Mouse (Mus musculus) intestine, postnatal 0 days (tissue): ENCODE results near the gene Vsig10l. TPM values are rescaled to one million over a fixed set of nuclear protein-coding genes. Genes with fewer than 3 reads are reported as not detected.

Source experiments
- ATAC-seq: fragments of 200-750 bp; cut with Nextera tagmentation; 2 replicates; pipeline ENCODE4 v1.8.0; 2017; ENCODE audit warnings: mild to moderate bottlenecking, moderate TSS enrichment, moderate library complexity
- H3K27ac ChIP-seq: fragments of 300-500 bp; sonication (generic); 2 replicates; pipeline ENCODE4 v1.5.1; 2014; ENCODE audit warnings: mild to moderate bottlenecking, low read depth, low read length, moderate library complexity
- H3K27me3 ChIP-seq: fragments of 300-500 bp; sonication (generic); replicated peaks from 2 replicates; pipeline ENCODE4 v1.6.1; 2014; ENCODE audit warnings: low read length, mixed read lengths; ENCODE audit not compliant: control insufficient read depth, insufficient read depth
- H3K36me3 ChIP-seq: fragments of 300-500 bp; sonication (generic); 2 replicates; pipeline ENCODE4 v1.6.1; 2014; ENCODE audit warnings: mild to moderate bottlenecking, moderate library complexity; ENCODE audit not compliant: control insufficient read depth, insufficient read depth
- H3K4me1 ChIP-seq: fragments of 300-500 bp; sonication (generic); replicated peaks from 2 replicates; pipeline ENCODE4 v1.6.1; 2014; ENCODE audit warnings: antibody characterized with exemption, low read length, mixed read lengths; ENCODE audit not compliant: control insufficient read depth, insufficient read depth
- H3K4me2 ChIP-seq: fragments of 300-500 bp; sonication (generic); replicated peaks from 2 replicates; pipeline ENCODE4 v1.6.1; 2014; ENCODE audit warnings: low read depth, mild to moderate bottlenecking, moderate library complexity
- H3K4me3 ChIP-seq: fragments of 300-500 bp; sonication (generic); 2 replicates; pipeline ENCODE4 v1.5.1; 2014; ENCODE audit warnings: low read depth, low read length
- H3K9ac ChIP-seq: fragments of 300-500 bp; sonication (generic); 2 replicates; pipeline ENCODE4 v1.6.1; 2014; ENCODE audit warnings: mild to moderate bottlenecking, low read depth, low read length
- H3K9me3 ChIP-seq: fragments of 300-500 bp; sonication (generic); 2 replicates; pipeline ENCODE4 v1.6.1; 2016; ENCODE audit warnings: mixed run types; ENCODE audit not compliant: control insufficient read depth
- CTCF ChIP-seq: sonication (generic); IDR thresholded peaks from 2 replicates; pipeline ENCODE4 v1.5.1; 2016; ENCODE audit warnings: low read depth, mild to moderate bottlenecking, control low read depth, antibody characterized with exemption, moderate library complexity
- WGBS: fragments of 180-500 bp; shearing (Covaris S2); extraction: QIAGEN DNeasy Blood & Tissue Kit; methylation state at CpG from one replicate; pipeline ENCODE4 v1.1.7; 2014; 5-methylcytosine and 5-hydroxymethylcytosine counted together
- polyA plus RNA-seq: library from polyadenylated mRNA; unstranded; fragments of >200 nt; fragmentation: Nextera tagmentation; extraction: Ambion mirVana; gene quantifications from 2 replicates; pipeline ENCODE4 v1.2.1, GENCODE M21; 2015

The Vsig10l gene
- polyA plus RNA-seq, 1 experiment from 2014 or later = 5.3 TPM

- 74% methylated on average over 4 of the region's 4 CpGs for WGBS
- no peak for ATAC-seq
- Histone ChIP-seq H3K27ac (no peak overlapping the region), H3K9me3 (no peaks in the 10 kb centered on the region), H3K9ac (no peak overlapping the region), H3K36me3 (no peaks in the 10 kb centered on the region), H3K4me1 (no peaks in the 10 kb centered on the region), H3K4me3 (no peak overlapping the region), H3K4me2 (no peak overlapping the region), H3K27me3 (no peaks in the 10 kb centered on the region)
- no peak for TF ChIP-seq CTCF
These were observed 30.1 kb upstream of the Vsig10l start for GRCm38 (mm10) chr7:43432891-43433290.

GRCm38 (mm10) chr7:43434676-43435075, 28.3 kb upstream of the Vsig10l start:
- no peak for TF ChIP-seq CTCF
- 89% methylated on average over 5 of the region's 5 CpGs for whole genome bisulfite sequencing
- no peak for ATAC-seq
- no peak overlapping the region for H3K27ac ChIP-seq
- no peak overlapping the region for H3K9ac ChIP-seq
- no peak overlapping the region for H3K4me2 ChIP-seq
- no peaks in the 10 kb centered on the region for H3K4me1 ChIP-seq
- H3K9me3 ChIP-seq = no peaks in the 10 kb centered on the region
- H3K27me3 ChIP-seq = no peaks in the 10 kb centered on the region
- H3K36me3 ChIP-seq = no peaks in the 10 kb centered on the region
- H3K4me3 ChIP-seq = no peak overlapping the region

GRCm38 (mm10) chr7:43436341-43437255, 26.4 kb upstream of the Vsig10l start, which contains the start of gene Nkg7:
Gene Nkg7, plus strand, starts transcription at chr7:43437073.
- ATAC-seq = no peak
- WGBS = 73% methylated on average over 10 of the region's 10 CpGs
- Histone ChIP-seq H3K36me3 (no peaks in the 10 kb centered on the region), H3K9me3 (no peaks in the 10 kb centered on the region), H3K9ac (no peak within 1 kb of the TSS), H3K27me3 (no peaks in the 10 kb centered on the region), H3K4me3 (no peak within 1 kb of the TSS), H3K4me2 (no peak within 1 kb of the TSS), H3K4me1 (no peaks in the 10 kb centered on the region), H3K27ac (no peak within 1 kb of the TSS)
- no peak for TF ChIP-seq CTCF

DNA sequence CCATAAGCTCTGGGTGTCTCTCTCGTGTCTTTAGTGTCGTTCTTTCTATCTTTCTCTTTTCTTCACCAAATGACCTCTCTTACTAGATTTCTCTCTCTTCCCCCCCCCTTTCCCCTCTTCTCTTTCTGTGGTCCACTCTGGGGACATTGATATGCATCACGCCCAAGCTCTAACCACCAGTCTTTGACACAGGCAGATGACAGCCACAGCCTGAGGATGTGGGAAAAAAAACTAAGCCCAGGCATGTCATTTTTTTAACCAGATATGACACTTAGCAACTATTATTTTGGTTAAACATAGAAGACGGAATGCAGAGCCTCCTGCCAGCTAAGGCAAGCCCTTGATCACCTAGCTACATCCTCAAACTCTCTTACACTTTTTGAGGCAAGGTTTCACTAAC, 24.3 kb upstream of the Vsig10l start:
- no peaks in the 10 kb centered on the region for H3K9me3 ChIP-seq
- no peak overlapping the region for H3K4me3 ChIP-seq
- TF ChIP-seq CTCF = no peak
- WGBS = 84% methylated on average over 4 of the region's 4 CpGs
- ATAC-seq = no peak
- no peaks in the 10 kb centered on the region for H3K4me1 ChIP-seq
- no peak overlapping the region for H3K4me2 ChIP-seq
- no peak overlapping the region for H3K9ac ChIP-seq
- H3K27me3 ChIP-seq = no peaks in the 10 kb centered on the region
- no peak overlapping the region for H3K27ac ChIP-seq
- no peaks in the 10 kb centered on the region for H3K36me3 ChIP-seq

- Histone ChIP-seq H3K9me3 (no peaks in the 10 kb centered on the region), H3K27ac (no peak within 1 kb of the TSS), H3K4me1 (peaks cover 4% of the 10 kb centered on the region; the same call in 1 of the 2 replicates), H3K9ac (no peak within 1 kb of the TSS), H3K27me3 (no peaks in the 10 kb centered on the region), H3K4me2 (no peak within 1 kb of the TSS), H3K36me3 (no peaks in the 10 kb centered on the region), H3K4me3 (no peak within 1 kb of the TSS)
- no peak for ATAC-seq
- TF ChIP-seq CTCF = no peak
- WGBS = 76% methylated on average over 6 of the region's 6 CpGs
These were observed 22.5 kb upstream of the Vsig10l start, which contains the start of gene Cldnd2 for GRCm38 (mm10) chr7:43440482-43440881. Gene Cldnd2, plus strand, starts transcription at chr7:43440782.

DNA sequence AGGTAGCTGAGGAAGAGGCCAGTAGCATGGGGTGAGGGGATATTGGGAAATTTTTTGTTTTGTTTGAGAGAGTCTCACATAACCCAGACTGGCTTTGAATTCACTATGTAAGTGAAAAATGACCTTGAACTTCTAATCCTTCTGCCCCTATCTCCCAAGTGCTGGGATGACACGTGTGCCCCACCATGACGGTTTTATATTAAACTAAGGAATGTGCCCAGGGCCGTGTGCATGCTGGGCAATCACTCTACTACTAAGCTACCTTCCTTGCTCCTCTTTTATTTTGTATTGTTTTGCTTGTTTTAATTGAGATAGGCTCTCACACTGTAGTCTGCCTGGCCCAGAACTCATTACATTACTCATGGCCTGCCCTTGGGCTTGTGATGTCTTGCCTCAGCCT, 21.9 kb upstream of the Vsig10l start:
- no peak overlapping the region for H3K9ac ChIP-seq
- no peaks in the 10 kb centered on the region for H3K36me3 ChIP-seq
- H3K4me2 ChIP-seq = no peak overlapping the region
- H3K4me3 ChIP-seq = no peak overlapping the region
- no peak for ATAC-seq
- H3K27ac ChIP-seq = no peak overlapping the region
- H3K27me3 ChIP-seq = no peaks in the 10 kb centered on the region
- no peak for TF ChIP-seq CTCF
- WGBS = 71% methylated on average over 3 of the region's 3 CpGs
- H3K4me1 ChIP-seq = peaks cover 4% of the 10 kb centered on the region; the same call in 1 of the 2 replicates
- H3K9me3 ChIP-seq = no peaks in the 10 kb centered on the region
